Mouse (Mus musculus) myocyte (in vitro differentiated cells): Measurements from ENCODE around the gene Gm9837.

Source experiments
- E2F4 ChIP-seq: IDR thresholded peaks from one replicate; pipeline ENCODE4 v1.6.1; 2011; ENCODE audit warnings: mild to moderate bottlenecking, control low read depth, moderate library complexity; ENCODE audit not compliant: insufficient read depth
- MYOG ChIP-seq, 3 experiments: IDR thresholded peaks; one replicate each; pipeline ENCODE4 v1.6.1; 2011; ENCODE audit warnings: control low read depth in 2 of 3, low read depth in 2 of 3, mild to moderate bottlenecking in 2 of 3; ENCODE audit not compliant: insufficient read length in 2 of 3, control insufficient read depth in 1 of 3, insufficient read depth in 1 of 3
- POLR2A ChIP-seq: IDR thresholded peaks from one replicate; pipeline ENCODE4 v1.6.1; 2011; ENCODE audit warnings: low read depth, mild to moderate bottlenecking, control low read depth, moderate library complexity; ENCODE audit not compliant: insufficient read length
- POLR2AphosphoS2 ChIP-seq: IDR thresholded peaks from one replicate; pipeline ENCODE4 v1.6.1; 2011; ENCODE audit warnings: low read depth, control low read depth; ENCODE audit not compliant: insufficient read length

GRCm38 (mm10) chr11:53453031-53453430, 17.2 kb downstream of the Gm9837 start:
- no peak for TF ChIP-seq E2F4
- TF ChIP-seq POLR2A, result no peak
- no peak for TF ChIP-seq MYOG (IDR thresholded peaks at IDR 0.05; ENCODE audit: control insufficient read depth in 1 of 3, insufficient read depth in 1 of 3, insufficient read length in 2 of 3, low read depth in 2 of 3)
- no peak for TF ChIP-seq POLR2AphosphoS2
